Mouse (Mus musculus) brain, embryonic 18.5 days (tissue): ENCODE results near the gene Ptprk.

ENCODE experiments used
- DNase-seq: peaks from one replicate; pipeline ENCODE4 v3.0.0-alpha.2; 2012; ENCODE audit warnings: low read depth, low spot score

Ptprk gene

GRCm38 (mm10) chr10:28112826-28113589 lies 38.4 kb downstream of the Ptprk start:
- DNase-seq, result no peak

DNA sequence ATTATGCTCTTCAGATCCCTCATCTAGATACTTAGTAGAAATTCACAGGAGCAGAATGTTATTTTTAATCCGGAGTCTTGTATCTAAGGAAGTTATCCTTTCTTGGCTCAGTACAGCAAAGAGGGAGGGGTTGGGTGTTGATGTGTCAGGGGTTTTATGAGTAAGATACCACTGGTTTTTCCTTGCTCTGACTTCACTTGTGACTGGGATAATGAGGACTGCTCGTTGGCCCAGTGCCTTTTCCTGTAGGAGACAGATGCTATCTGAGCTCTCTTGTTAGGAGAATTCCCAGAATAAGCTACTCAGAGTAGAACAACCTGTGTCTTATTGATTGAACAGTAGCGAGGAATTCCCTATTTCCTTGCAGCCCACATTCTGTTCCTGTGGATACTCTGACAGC lies 39.3 kb downstream of the Ptprk start:
- no peak for DNase-seq

DNA sequence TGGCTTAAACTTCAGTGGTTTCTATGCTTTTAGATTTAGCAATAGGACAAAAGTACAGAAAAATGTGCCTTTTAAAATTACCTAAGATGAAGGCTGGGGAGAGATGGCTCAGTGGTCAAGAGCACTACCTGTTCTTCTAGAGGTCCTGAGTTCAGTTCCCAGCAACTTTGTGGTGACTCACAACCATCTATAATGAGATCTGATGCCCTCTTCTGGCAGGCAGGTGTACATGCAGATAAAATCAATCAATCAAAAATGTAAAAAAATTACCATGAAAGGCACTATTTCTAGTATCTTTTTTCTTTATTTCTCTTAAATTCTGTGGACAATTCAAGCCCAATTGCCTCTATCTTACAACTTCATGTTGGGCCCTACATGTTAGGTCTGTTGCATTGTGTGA lies 42.4 kb downstream of the Ptprk start:
- no peak for DNase-seq

- no peak for DNase-seq
Measured at GRCm38 (mm10) chr10:28118783-28119365, 44.3 kb downstream of the Ptprk start.

GRCm38 (mm10) chr10:28123881-28124280 lies 49.3 kb downstream of the Ptprk start:
- no peak for DNase-seq

- no peak for DNase-seq
Measured at GRCm38 (mm10) chr10:28128011-28128410, 53.4 kb downstream of the Ptprk start.

DNA sequence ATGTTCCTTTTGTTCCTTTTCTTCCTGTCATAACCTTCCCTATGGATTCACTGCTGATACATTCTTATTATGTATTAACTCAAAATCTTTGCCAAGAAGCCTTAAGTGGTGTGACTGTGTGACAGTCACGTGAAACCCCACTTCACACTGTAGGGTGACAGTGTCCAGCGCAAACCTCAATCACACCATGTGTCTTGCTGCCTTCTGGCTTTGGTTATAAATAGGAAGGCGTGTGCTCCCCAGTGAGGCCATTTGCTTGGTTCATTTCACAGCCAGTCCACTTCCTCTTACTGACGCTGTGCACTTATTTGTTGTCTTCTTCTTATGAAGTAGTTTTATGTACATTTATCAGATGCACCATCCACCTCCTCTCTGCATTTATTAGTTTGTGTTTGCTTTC lies 53.8 kb downstream of the Ptprk start:
- no peak for DNase-seq

DNA sequence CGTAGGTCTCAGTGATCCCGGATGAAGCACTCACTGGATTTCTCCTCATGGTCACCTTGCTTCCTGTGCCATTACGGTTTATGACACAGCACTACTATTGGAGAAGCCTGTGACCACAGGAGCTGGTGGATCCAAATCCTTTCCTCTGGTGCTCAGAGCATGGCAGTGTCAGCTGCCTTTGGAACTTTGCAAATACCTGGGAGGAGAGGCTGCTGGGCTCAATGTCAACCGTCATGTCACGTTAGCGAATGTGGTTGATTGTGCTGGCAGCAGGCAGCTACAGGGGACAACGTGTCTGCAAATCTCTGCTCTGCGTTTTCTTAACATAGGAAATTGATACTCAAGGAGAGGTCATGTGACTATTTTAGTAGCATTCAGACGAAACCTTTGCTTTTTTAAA lies 55.8 kb downstream of the Ptprk start:
- DNase-seq, result no peak

GRCm38 (mm10) chr10:28133770-28134169 lies 59.1 kb downstream of the Ptprk start:
- DNase-seq, result no peak

DNA sequence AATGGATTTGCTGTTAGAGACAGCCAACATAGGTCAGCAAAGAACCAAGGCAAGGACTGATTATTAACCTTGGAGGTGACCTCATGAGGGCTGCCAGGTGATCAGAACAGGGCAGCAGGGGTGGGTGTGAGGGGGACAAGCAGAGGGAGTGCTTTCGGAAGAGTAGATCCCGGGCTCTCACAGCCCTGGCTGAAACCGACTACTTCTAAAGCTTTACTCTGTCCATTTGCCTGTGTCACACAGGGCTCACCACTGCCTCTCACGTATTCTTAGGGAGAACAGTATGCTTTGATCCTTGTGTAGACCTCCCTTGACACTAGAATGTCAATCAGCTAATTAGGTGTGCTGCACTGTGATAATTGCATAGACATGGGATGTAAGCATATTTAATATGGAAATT lies 63.8 kb downstream of the Ptprk start:
- DNase-seq, result no peak

GRCm38 (mm10) chr10:28144459-28144858 lies 69.8 kb downstream of the Ptprk start:
- DNase-seq, result no peak

- DNase-seq, result no peak
Measured at GRCm38 (mm10) chr10:28145326-28145725, 70.7 kb downstream of the Ptprk start.

GRCm38 (mm10) chr10:28155688-28156685 lies 81.4 kb downstream of the Ptprk start:
- no peak for DNase-seq

- no peak for DNase-seq
Measured at GRCm38 (mm10) chr10:28159716-28160115, 85.1 kb downstream of the Ptprk start.

GRCm38 (mm10) chr10:28161306-28161705 lies 86.7 kb downstream of the Ptprk start:
- DNase-seq, result no peak

DNA sequence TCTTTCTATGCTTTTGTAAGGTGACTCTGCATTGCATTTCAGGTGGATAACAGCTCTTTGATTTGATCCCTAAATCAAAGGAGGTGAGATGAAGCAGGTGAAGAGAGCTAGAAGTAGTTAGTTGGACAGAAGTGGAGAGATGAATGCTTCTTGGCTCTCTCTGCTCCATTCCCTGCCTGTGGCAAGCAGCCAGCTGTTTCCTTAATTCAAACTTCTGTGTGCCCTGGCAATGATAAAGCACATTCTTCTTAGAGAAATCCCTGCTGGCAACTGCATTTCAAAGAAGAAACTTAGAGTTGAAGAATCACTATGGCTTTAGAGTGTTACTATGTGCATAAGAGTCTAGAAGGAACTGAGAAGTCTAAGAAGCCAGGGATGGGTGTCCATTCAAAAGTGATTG lies 89.6 kb downstream of the Ptprk start:
- DNase-seq, result no peak

- DNase-seq, result no peak
Measured at GRCm38 (mm10) chr10:28164746-28165145, 90.1 kb downstream of the Ptprk start.

DNA sequence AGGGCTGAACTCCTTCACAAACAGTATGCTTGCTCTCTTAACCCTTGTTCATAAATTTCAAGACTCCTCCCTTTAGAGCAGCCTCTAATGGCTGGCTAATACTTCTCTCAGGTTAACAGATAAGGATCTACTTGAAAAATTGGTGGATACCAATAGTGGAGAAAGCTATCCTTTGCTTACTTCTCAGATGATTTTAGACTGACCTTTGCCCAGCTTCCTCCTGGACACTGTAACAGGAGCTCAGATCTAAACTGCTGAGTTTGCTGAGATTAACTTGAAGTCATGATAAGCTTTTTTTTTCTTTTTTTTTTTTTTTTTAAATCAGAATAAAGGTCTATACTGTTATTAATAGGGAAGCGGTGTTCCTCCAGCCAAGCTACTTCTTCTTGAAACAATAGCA lies 92.0 kb downstream of the Ptprk start:
- no peak for DNase-seq

DNA sequence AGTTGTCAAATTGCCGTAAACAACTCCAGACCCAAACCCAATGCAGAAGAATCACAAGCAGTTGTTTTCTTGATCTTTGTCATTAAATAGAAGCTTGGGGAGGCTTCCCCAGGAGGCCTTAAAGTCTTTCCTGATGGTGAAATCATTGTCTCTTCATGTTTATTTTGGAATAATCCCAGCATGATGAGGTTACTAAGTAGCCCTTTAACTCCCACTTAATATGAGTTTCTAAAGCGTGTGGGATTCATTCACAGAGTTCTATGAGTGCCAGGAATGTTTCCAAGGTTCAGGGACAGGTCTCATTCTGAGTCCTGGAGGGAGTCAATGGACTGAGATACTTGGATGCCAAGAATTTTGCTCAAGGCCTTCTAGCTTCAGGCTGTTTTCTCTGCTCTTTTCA lies 92.5 kb downstream of the Ptprk start:
- DNase-seq, result no peak

DNA sequence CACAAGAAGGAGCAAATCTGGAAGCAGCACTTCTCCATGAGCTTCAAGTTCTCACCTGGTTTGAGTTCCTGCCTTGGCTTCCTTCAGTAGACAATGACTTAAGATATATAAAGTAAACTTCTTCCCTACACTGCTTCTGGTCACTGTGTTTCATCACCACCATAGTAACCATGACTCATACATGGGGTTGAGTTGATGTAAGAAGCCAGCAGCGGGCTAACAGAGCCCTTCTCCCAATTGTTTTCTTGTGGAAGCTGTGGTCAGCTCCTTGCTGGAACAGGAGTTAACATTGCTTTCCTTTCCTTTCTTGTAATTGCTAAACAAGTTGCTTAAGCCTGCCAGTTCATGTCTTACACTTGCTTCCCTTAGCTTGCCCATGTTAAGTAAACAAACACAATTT lies 96.6 kb downstream of the Ptprk start:
- no peak for DNase-seq

GRCm38 (mm10) chr10:28178876-28179275 lies 104.3 kb downstream of the Ptprk start:
- no peak for DNase-seq

DNA sequence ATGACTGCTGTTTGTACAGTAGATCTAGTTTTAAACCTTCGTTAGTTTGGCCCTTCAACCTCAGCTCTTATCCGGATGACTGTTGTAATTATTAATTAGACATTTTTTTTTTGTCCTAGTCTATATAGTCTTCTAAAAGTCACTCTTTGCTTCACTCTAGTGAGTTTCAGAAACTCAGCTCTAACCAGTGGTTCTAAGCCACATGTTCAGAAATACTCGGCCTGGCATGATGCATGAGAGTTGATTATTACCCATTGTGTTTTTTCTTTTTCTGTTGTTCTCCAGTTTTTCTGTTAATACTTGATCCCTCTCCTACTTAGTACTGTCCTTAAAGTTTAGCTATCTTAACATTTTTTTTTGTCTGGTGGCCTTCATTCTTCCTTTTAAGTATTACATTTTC lies 107.5 kb downstream of the Ptprk start:
- DNase-seq, result no peak
